10 mouse cellular contexts compared by ENCODE assay signal in the genomic region with DNA sequence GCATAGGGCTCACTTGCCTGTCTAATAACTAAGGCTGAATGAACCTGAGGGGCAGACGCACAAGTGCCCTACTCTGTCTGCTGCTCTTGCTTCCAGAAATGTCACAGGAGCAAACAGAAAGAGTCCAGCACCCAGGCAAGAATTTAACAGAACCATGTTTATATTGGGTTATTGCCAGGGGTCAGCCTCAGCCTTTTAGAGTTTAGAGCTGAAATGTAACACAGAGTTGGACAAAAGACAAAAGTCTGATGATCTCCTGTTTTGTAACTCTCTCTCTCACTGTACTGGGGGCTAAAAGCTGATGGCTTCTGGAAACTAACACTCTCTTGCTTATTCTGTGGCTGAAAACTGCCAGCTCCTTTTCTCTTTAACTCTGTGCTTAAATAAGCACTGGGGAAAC.
DNase-seq lines count a peak whose midpoint lies in the region; ATAC-seq and TF ChIP-seq lines count a peak whose summit lies in the region.
"Had no signal": no experiment of that assay in that cellular context is flagged by ENCODE, and none has a peak within 500 bp of the region (broad histone marks: within the 10 kb centered on the region; RNA-seq: fewer than 3 reads in every experiment).

No protein-coding gene starts in this region.

- no peak overlapping the region for H3K4me3 ChIP-seq in liver, embryonic 14.5 days (ENCODE audit: insufficient read depth in 1 of 2, low read depth in 2 of 2, low read length in 2 of 2)

- no peak overlapping the region for H3K9ac ChIP-seq in liver, embryonic 14.5 days (replicated peaks)

- no peaks in the 10 kb centered on the region for H3K4me1 ChIP-seq in liver, embryonic 14.5 days (replicated peaks; ENCODE audit: control insufficient read depth in 2 of 2, insufficient read depth in 2 of 2, low read length in 1 of 2)

- no peaks in the 10 kb centered on the region for H3K36me3 ChIP-seq in liver, embryonic 14.5 days (replicated peaks; ENCODE audit: control insufficient read depth, insufficient read depth, low read depth)

- ATAC-seq in liver, embryonic 14.5 days (ENCODE audit: insufficient read depth) = peak; percentile 59
- ATAC-seq: inflammation-experienced regulatory T-cells, adult 6 months had no signal

- no peak for TF ChIP-seq EP300 in liver, embryonic 14.5 days (IDR thresholded peaks at IDR 0.05; ENCODE audit: low read depth)

- WGBS in liver, embryonic 14.5 days (ENCODE audit: insufficient replicate concordance) = 61% methylated on average over 1 of the region's 1 CpGs

- no peak overlapping the region for H3K27ac ChIP-seq in liver, embryonic 14.5 days

- no peak overlapping the region for H3K4me2 ChIP-seq in liver, embryonic 14.5 days (ENCODE audit: low read depth)

- TF ChIP-seq CTCF in liver, embryonic 14.5 days (IDR thresholded peaks at IDR 0.05; ENCODE audit: low read depth) = no peak

- DNase-seq in adrenal gland, postnatal 14 days = peak; percentile 37
- DNase-seq in adrenal gland, postnatal 25 days = no peak
- peak; percentile 9 for DNase-seq in urinary bladder, postnatal 14 days (ENCODE audit: low spot score)
- no peak for DNase-seq in urinary bladder, postnatal 25 days (ENCODE audit: low spot score)
- peak; percentile 17 to 35 (median 33) for DNase-seq in liver, embryonic 14.5 days (ENCODE audit: low read depth in 3 of 3, low spot score in 3 of 3)
- DNase-seq in thymus, postnatal 10 days (ENCODE audit: low spot score in 2 of 2) = no peak
- no peak for DNase-seq in right cerebral cortex, postnatal 25 days
- no peak for DNase-seq in layer of hippocampus, postnatal 36 days
- DNase-seq: thymus, postnatal 4 days had no signal

- no peaks in the 10 kb centered on the region for H3K27me3 ChIP-seq in liver, embryonic 14.5 days (ENCODE audit: control insufficient read depth, insufficient read depth, low read length)

- H3K9me3 ChIP-seq in liver, embryonic 14.5 days (ENCODE audit: control insufficient read depth, low read length) = no peaks in the 10 kb centered on the region

Comparison
In these comparisons a context has a peak if more than half of its experiments do, and no peak if none do; other contexts are left out.
1. DNase-seq: peak in adrenal gland, postnatal 14 days (single experiment), urinary bladder, postnatal 14 days (single experiment) and liver, embryonic 14.5 days (3 of 3); none in adrenal gland, postnatal 25 days (single experiment), urinary bladder, postnatal 25 days (single experiment), thymus, postnatal 10 days (0 of 2), right cerebral cortex, postnatal 25 days (single experiment) and layer of hippocampus, postnatal 36 days (0 of 2).